In the genomic region with DNA sequence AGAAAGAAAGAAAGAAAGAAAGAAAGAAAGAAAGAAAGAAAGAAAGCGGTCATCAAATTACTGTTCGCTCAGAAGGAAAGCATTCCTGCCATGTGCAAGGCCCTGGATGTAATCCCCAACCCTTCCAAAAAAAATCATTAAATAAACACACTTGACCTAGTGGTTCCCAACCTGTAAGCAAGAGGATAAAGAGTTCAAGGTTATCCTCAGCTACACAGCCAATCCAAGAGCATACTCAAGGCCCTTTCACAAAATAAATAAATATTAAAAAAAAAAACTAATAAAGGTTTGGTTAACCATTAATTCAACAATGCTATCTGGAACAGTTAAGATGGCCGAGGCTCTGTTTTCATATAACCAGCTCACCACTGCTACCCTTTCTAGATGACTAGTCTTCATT, we compare ENCODE assay signal across 8 mouse cellular contexts. TPM values are rescaled to one million over a fixed set of nuclear protein-coding genes. Genes with fewer than 3 reads are reported as not detected.
DNase-seq lines count a peak whose midpoint lies in the region; ATAC-seq and TF ChIP-seq lines count a peak whose summit lies in the region.

No protein-coding gene starts in this region.

- H3K36me3 ChIP-seq in kidney, adult 2 months (ENCODE audit: control insufficient read depth, insufficient read depth, low read length): no peaks in the 10 kb centered on the region
- no peaks in the 10 kb centered on the region for H3K36me3 ChIP-seq in embryonic facial prominence, embryonic 10.5 days (replicated peaks)
- H3K36me3 ChIP-seq in hindbrain, embryonic 16.5 days (ENCODE audit: control insufficient read depth, insufficient read depth, low read length): no peaks in the 10 kb centered on the region
- no peaks in the 10 kb centered on the region for H3K36me3 ChIP-seq in midbrain, embryonic 15.5 days (replicated peaks)

- no peak for DNase-seq in kidney, adult 2 months
- no peak for DNase-seq in kidney, postnatal 4 days
- DNase-seq in embryonic facial prominence, embryonic 10.5 days (ENCODE audit: low spot score): no peak
- DNase-seq in gastrocnemius, postnatal 25 days: no peak
- no peak for DNase-seq in adrenal gland, postnatal 14 days

- no peak overlapping the region for H3K27ac ChIP-seq in kidney, adult 2 months (ENCODE audit: insufficient read depth, low read depth, low read length)
- 0 out of 2 replicates have a peak overlapping the region, but pooled peaks have one; percentile 44 for H3K27ac ChIP-seq in embryonic facial prominence, embryonic 10.5 days (replicated peaks)
- peak overlapping the region; percentile 92 for H3K27ac ChIP-seq in hindbrain, embryonic 16.5 days (ENCODE audit: low read depth, low read length)
- peak overlapping the region; percentile 95 for H3K27ac ChIP-seq in midbrain, embryonic 15.5 days

- WGBS in kidney, adult 2 months: 66% methylated on average over 3 of the region's 3 CpGs
- 66% methylated on average over 3 of the region's 3 CpGs for WGBS in embryonic facial prominence, embryonic 10.5 days
- WGBS in hindbrain, embryonic 16.5 days: 66% methylated on average over 3 of the region's 3 CpGs
- WGBS in midbrain, embryonic 15.5 days: 68% methylated on average over 3 of the region's 3 CpGs

- no peaks in the 10 kb centered on the region for H3K9me3 ChIP-seq in embryonic facial prominence, embryonic 10.5 days
- no peaks in the 10 kb centered on the region for H3K9me3 ChIP-seq in hindbrain, embryonic 16.5 days (ENCODE audit: control insufficient read depth, low read length)
- H3K9me3 ChIP-seq in midbrain, embryonic 15.5 days: no peaks in the 10 kb centered on the region

- H3K27me3 ChIP-seq in kidney, adult 2 months (replicated peaks; ENCODE audit: control insufficient read depth, insufficient read depth, low read length): no peaks in the 10 kb centered on the region
- H3K27me3 ChIP-seq in embryonic facial prominence, embryonic 10.5 days (replicated peaks; ENCODE audit: low read depth, poor library complexity, severe bottlenecking): peaks cover 36% of the 10 kb centered on the region
- H3K27me3 ChIP-seq in hindbrain, embryonic 16.5 days (replicated peaks; ENCODE audit: control insufficient read depth, insufficient read depth, low read length): no peaks in the 10 kb centered on the region
- no peaks in the 10 kb centered on the region for H3K27me3 ChIP-seq in midbrain, embryonic 15.5 days (replicated peaks)

- peak overlapping the region; percentile 78 for H3K4me2 ChIP-seq in hindbrain, embryonic 16.5 days (ENCODE audit: low read length)
- H3K4me2 ChIP-seq in midbrain, embryonic 15.5 days: peak overlapping the region; percentile 94

- peaks cover 2% of the 10 kb centered on the region; the same call in 1 of the 2 replicates for H3K4me1 ChIP-seq in kidney, adult 2 months (ENCODE audit: control insufficient read depth, insufficient read depth, low read length)
- H3K4me1 ChIP-seq in embryonic facial prominence, embryonic 10.5 days: peaks cover 39% of the 10 kb centered on the region
- peaks cover 18% of the 10 kb centered on the region for H3K4me1 ChIP-seq in hindbrain, embryonic 16.5 days (ENCODE audit: control insufficient read depth, insufficient read depth, low read depth, low read length)
- H3K4me1 ChIP-seq in midbrain, embryonic 15.5 days: peaks cover 26% of the 10 kb centered on the region

- 0 out of 2 replicates have a peak overlapping the region, but pooled peaks have one; percentile 28 for H3K4me3 ChIP-seq in kidney, adult 2 months (ENCODE audit: insufficient read depth, low read depth, low read length)
- H3K4me3 ChIP-seq in embryonic facial prominence, embryonic 10.5 days: peak overlapping the region; percentile 84
- peak overlapping the region; percentile 73 for H3K4me3 ChIP-seq in hindbrain, embryonic 16.5 days (ENCODE audit: low read length)
- H3K4me3 ChIP-seq in midbrain, embryonic 15.5 days: peak overlapping the region; percentile 76

- no peak for TF ChIP-seq CTCF in kidney, adult 2 months (conservative IDR thresholded peaks at IDR 0.05; ENCODE audit: insufficient read depth, insufficient read length, low read depth, low read length)

- TF ChIP-seq POLR2A in kidney, adult 2 months (IDR thresholded peaks at IDR 0.05; ENCODE audit: low read depth, low read length): no peak

- peak overlapping the region; percentile 78 for H3K9ac ChIP-seq in hindbrain, embryonic 16.5 days (ENCODE audit: low read depth, low read length)
- peak overlapping the region; percentile 56 for H3K9ac ChIP-seq in midbrain, embryonic 15.5 days

- no peak for ATAC-seq in hindbrain, embryonic 16.5 days
- no peak for ATAC-seq in midbrain, embryonic 15.5 days (replicated peaks)
- ATAC-seq in erythroid progenitor cell, adult 5-6 weeks (replicated peaks; ENCODE audit: low FRiP score, poor library complexity, severe bottlenecking): no peak

RNA-seq across cellular contexts. Expression of a gene that starts 0.8 kb away (rescaled TPM):
- 1.3 and 1.6 TPM in 2 replicates for polyA plus RNA-seq in kidney, adult 2 months (2012; rRNA removed)
- polyA plus RNA-seq in embryonic facial prominence, embryonic 10.5 days (2016; fragmentation: Nextera tagmentation; extraction: Ambion mirVana): 9.1 and 9.2 TPM in 2 replicates
- polyA plus RNA-seq in hindbrain, embryonic 16.5 days (2015; fragmentation: Nextera tagmentation; extraction: Ambion mirVana): 18.2 and 19.6 TPM in 2 replicates
- 30.1 and 30.9 TPM in 2 replicates for polyA plus RNA-seq in midbrain, embryonic 15.5 days (2015; fragmentation: Nextera tagmentation; extraction: Ambion mirVana)
- 1 to 10 TPM; 5.9 to 7.3 TPM for total RNA-seq in gastrocnemius, postnatal 25 days (2021)
- 7.5 and 10.7 TPM in 2 replicates for total RNA-seq in adrenal gland, postnatal 14 days (2021)
- 3.2 and 3.8 TPM in 2 replicates for total RNA-seq in erythroid progenitor cell, adult 5-6 weeks (2015; ENCODE audit: low replicate concordance)
- total RNA-seq in erythroid progenitor cell, adult 5-6 weeks (2017; ENCODE audit: low replicate concordance): 0.26 and 2.6 TPM in 2 replicates

RNA-seq across cellular contexts. Expression of a gene that starts 19.0 kb away (rescaled TPM):
- 1.4 TPM in 2 replicates for polyA plus RNA-seq in kidney, adult 2 months (2012; rRNA removed)
- polyA plus RNA-seq in embryonic facial prominence, embryonic 10.5 days (2016; fragmentation: Nextera tagmentation; extraction: Ambion mirVana): 3.8 and 4.3 TPM in 2 replicates
- polyA plus RNA-seq in hindbrain, embryonic 16.5 days (2015; fragmentation: Nextera tagmentation; extraction: Ambion mirVana): 4.3 and 4.6 TPM in 2 replicates
- 9.5 and 9.7 TPM in 2 replicates for polyA plus RNA-seq in midbrain, embryonic 15.5 days (2015; fragmentation: Nextera tagmentation; extraction: Ambion mirVana)
- 10 to 100 TPM; 19.7 to 22.4 TPM for total RNA-seq in gastrocnemius, postnatal 25 days (2021)
- total RNA-seq in adrenal gland, postnatal 14 days (2021): 5.5 and 6.4 TPM in 2 replicates
- 5.4 TPM in 2 replicates for total RNA-seq in erythroid progenitor cell, adult 5-6 weeks (2015; ENCODE audit: low replicate concordance)
- 2.6 and 3.9 TPM in 2 replicates for total RNA-seq in erythroid progenitor cell, adult 5-6 weeks (2017; ENCODE audit: low replicate concordance)

RNA-seq across cellular contexts. Expression of a gene that starts 27.1 kb away (rescaled TPM):
- polyA plus RNA-seq in kidney, adult 2 months (2012; rRNA removed): 1.0 and 1.3 TPM in 2 replicates
- 45.2 and 46.2 TPM in 2 replicates for polyA plus RNA-seq in embryonic facial prominence, embryonic 10.5 days (2016; fragmentation: Nextera tagmentation; extraction: Ambion mirVana)
- polyA plus RNA-seq in hindbrain, embryonic 16.5 days (2015; fragmentation: Nextera tagmentation; extraction: Ambion mirVana): 3.8 and 5.9 TPM in 2 replicates
- 5.2 and 6.2 TPM in 2 replicates for polyA plus RNA-seq in midbrain, embryonic 15.5 days (2015; fragmentation: Nextera tagmentation; extraction: Ambion mirVana)
- total RNA-seq in gastrocnemius, postnatal 25 days (2021): 1 to 10 TPM; 6.1 to 8.1 TPM
- 7.2 and 7.9 TPM in 2 replicates for total RNA-seq in adrenal gland, postnatal 14 days (2021)
- 83.4 and 100 TPM in 2 replicates for total RNA-seq in erythroid progenitor cell, adult 5-6 weeks (2015; ENCODE audit: low replicate concordance)
- total RNA-seq in erythroid progenitor cell, adult 5-6 weeks (2017; ENCODE audit: low replicate concordance): 98.9 and 131 TPM in 2 replicates

Comparison
In these comparisons a context has a peak if more than half of its experiments do, and no peak if none do; other contexts are left out.
1. H3K4me3 ChIP-seq: peak in every context shown above with its lines; median percentile 84 in embryonic facial prominence, embryonic 10.5 days; 76 in midbrain, embryonic 15.5 days; 73 in hindbrain, embryonic 16.5 days; 28 in kidney, adult 2 months.